Mouse (Mus musculus): ENCODE results near the gene Xpnpep2. TPM values are rescaled to one million over a fixed set of nuclear protein-coding genes. Genes with fewer than 3 reads are reported as not detected.

Gene Xpnpep2
- total RNA-seq, 4 experiments from 2014 or later: 0.34 to 0.40 (median 0.37) TPM

GRCm38 (mm10) chrX:48124132-48125071, 15.9 kb downstream of the Xpnpep2 start:
- DNase-seq (ENCODE audit: low spot score in 2 of 2): peak in 1 of 2 experiments; percentile 8

GRCm38 (mm10) chrX:48126903-48127476, 18.5 kb downstream of the Xpnpep2 start:
- DNase-seq (ENCODE audit: low spot score in 2 of 2): no peak

GRCm38 (mm10) chrX:48127502-48128218, 19.1 kb downstream of the Xpnpep2 start:
- no peak for DNase-seq (ENCODE audit: low spot score in 2 of 2)

DNA sequence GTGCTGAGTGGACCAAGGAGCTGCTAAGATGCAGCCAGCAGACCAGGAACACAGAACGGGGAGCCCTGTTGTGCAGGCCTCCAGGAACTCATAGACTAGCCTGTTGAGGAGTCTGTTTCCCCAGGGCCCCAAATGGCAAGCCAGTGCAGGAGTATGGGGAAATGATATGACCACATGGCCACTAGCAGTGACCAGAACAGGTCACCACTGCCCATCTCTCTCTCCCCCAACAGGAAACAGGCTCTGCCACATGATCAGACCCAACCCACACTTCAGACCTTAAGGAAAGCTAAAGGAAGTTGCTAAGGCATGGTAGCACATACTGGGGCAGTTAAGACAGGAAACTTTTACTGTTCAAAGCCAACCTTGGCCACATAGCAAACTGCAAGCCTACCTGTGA, 20.6 kb downstream of the Xpnpep2 start:
- DNase-seq (ENCODE audit: low spot score in 2 of 2): no peak

GRCm38 (mm10) chrX:48136935-48137334, 28.4 kb downstream of the Xpnpep2 start:
- DNase-seq (ENCODE audit: low spot score in 2 of 2): no peak

GRCm38 (mm10) chrX:48138011-48138410, 29.5 kb downstream of the Xpnpep2 start:
- no peak for DNase-seq (ENCODE audit: low spot score in 2 of 2)

GRCm38 (mm10) chrX:48138539-48139275, 30.2 kb downstream of the Xpnpep2 start:
- no peak for DNase-seq (ENCODE audit: low spot score in 2 of 2)

- DNase-seq (ENCODE audit: low spot score in 2 of 2): no peak
Measured at GRCm38 (mm10) chrX:48139368-48140285, 31.1 kb downstream of the Xpnpep2 start.

- no peak for DNase-seq (ENCODE audit: low spot score in 2 of 2)
Measured at GRCm38 (mm10) chrX:48140286-48140877, 31.9 kb downstream of the Xpnpep2 start.

DNA sequence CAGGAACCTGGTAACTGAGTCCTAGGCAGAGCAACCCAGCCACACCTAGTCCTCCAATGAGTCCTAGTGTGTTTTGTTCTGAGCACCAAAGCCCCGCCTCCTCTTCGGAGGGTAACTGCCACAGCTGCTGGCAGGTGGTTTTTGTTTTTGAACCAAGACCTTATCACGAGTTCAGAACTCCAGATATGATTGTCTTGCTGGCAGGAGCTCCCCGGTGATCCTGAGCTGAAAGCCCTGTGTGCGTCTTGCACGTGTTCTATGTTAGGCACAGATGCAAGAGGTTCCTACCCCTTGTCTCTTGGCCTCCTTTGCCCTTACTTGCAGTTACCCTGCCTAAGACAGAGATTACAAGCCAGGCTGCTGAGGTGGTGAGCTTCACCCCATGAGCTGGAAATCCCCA, 33.0 kb downstream of the Xpnpep2 start:
- DNase-seq (ENCODE audit: low spot score in 2 of 2): no peak

- DNase-seq (ENCODE audit: low spot score in 2 of 2): no peak
Measured at GRCm38 (mm10) chrX:48143415-48144335, 35.1 kb downstream of the Xpnpep2 start.

GRCm38 (mm10) chrX:48146262-48146661, 37.7 kb downstream of the Xpnpep2 start, which contains the start of gene Sash3:
Gene Sash3 (plus strand): TSS chrX:48146436.
- DNase-seq (ENCODE audit: low spot score in 2 of 2): no peak

- DNase-seq (ENCODE audit: low spot score in 2 of 2): no peak
Measured at GRCm38 (mm10) chrX:48147226-48147625, 38.7 kb downstream of the Xpnpep2 start.

DNA sequence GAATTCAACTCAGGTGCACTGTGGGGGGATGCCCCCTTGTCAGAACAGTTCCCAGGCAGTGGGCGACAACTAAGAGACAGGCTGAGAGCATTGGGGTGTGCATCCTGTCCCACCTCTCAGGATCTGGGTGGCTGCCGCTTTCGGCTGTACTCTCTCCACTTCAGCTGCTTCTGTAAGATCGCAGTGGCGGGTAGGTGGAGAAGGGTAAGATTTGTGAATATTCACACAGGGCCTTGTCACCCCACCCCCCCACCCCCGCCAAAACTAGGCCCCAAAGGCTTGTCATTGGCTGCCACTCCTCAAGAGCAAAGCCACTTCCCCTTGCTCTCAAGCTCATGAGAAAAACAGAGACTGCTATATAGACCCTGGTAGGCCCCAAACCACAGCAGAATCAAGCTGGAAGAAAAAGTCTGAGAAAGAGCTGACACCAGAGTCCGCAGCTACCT, 39.2 kb downstream of the Xpnpep2 start:
- no peak for DNase-seq (ENCODE audit: low spot score in 2 of 2)

DNA sequence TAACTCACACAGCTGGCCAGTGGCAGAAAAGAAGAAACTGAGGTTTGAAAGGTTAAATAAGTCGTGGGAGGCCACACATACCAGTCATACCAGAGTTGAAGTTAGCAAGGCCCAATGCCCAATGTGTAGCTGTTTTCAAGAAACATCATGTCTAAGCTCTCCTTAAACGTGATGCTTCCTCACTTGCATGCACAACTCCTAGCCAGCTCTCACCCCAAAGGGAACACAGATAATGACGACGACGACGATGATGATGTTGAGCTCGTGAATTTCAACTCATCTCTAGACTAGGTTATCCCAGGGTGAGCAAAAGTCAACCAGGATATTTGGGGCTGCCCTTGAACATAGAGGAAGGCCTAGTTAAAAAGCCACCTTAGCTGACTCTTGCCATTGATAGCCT, 43.6 kb downstream of the Xpnpep2 start:
- DNase-seq (ENCODE audit: low spot score in 2 of 2): no peak

DNA sequence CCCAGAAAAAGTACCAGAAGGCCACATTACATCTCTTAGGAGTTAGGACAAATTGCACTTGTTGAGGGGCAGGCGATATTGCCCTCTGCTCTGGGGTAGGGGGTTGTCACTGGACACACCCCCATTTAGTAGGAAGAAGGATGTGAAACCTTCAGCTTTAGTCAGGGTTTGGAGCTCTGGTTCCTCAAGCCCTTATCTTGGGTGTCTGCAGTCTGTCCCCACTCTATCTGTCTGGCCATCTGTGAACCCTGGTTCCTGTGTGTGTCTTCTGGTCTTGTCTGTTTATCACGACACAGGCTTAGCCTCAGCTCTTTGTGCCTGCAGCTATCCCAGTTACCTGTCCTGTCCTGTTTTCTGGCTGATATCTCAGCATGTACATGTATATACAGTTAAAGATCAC, 44.9 kb downstream of the Xpnpep2 start:
- no peak for DNase-seq (ENCODE audit: low spot score in 2 of 2)

DNA sequence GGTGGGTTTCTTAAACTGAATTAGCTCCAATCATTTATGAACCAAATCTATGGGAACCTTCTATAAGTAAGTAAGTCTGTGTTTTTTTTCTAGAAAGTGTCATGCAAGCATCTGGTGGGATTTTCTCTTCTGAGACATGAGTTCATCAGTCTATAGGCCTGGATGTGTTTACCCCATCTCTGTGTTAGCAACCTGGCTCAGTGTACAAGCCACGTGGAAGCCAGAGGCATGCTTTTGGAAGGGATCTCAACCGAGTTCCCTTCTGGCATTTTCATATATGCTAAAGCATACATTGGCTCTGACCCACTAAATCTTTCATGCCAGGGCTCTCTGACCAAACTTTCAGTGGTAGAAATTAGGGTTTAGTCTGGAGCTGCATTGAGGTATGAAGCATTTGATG, 45.4 kb downstream of the Xpnpep2 start:
- DNase-seq (ENCODE audit: low spot score in 2 of 2): no peak

- no peak for DNase-seq (ENCODE audit: low spot score in 2 of 2)
Measured at GRCm38 (mm10) chrX:48155489-48155888, 47.0 kb downstream of the Xpnpep2 start.

DNA sequence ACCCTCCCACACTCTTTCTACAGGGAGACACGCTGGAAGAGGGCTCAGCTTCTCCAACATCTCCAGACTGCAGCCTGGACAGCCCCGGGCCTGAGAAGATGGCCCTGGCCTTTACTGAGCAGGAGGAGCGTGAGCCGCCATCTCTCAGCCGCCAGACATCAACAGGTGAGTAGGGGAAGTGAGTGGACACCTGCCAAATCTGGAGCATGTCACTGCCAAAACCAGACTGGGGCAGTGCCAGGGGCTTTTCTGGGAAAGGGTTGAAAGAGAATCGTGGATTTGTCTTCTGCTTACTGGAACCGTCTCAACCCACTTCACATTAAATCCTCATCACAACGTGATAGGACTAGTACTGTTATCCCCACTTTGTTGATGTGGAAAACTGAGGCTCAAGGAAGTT, 48.9 kb downstream of the Xpnpep2 start:
- no peak for DNase-seq (ENCODE audit: low spot score in 2 of 2)

Measured in gastrocnemius, adult 8-10 months (tissue).